Comparison of ENCODE assay signal across 24 mouse cellular contexts in the genomic region with DNA sequence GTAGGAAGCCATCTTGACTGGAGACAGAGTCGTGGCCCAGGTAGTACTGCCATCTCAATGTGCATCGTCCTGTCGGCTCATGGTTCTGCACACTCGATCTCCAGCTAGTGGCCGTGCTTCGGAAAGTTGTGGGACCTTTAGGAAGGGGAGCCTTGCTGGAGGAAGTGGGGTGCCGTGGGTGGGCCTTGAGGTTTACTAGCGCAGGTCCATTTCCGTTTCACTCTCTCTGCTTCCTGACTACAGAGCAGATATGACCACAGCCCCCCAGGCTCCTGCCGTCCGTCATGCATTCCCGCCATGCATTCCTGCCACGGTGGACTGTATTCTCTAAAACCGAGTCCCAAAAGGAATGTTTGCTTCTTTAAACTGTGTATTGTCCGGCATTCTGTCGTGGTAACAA. TPM values are rescaled to one million over a fixed set of nuclear protein-coding genes. Genes with fewer than 3 reads are reported as not detected.
DNase-seq lines count a peak whose midpoint lies in the region; ATAC-seq lines count a peak whose summit lies in the region.
"Had no signal": no experiment of that assay in that cellular context is flagged by ENCODE, and none has a peak within 500 bp of the region (broad histone marks: within the 10 kb centered on the region; RNA-seq: fewer than 3 reads in every experiment).

No protein-coding gene starts in this region.

- no peak overlapping the region for H3K4me2 ChIP-seq in hindbrain, embryonic 16.5 days (ENCODE audit: low read length)
- H3K4me2 ChIP-seq: embryonic facial prominence, embryonic 15.5 days; heart, embryonic 13.5 days; hindbrain, embryonic 14.5 days; neural tube, embryonic 15.5 days; stomach, embryonic 15.5 days had no signal

- H3K9ac ChIP-seq in hindbrain, embryonic 16.5 days (ENCODE audit: low read depth, low read length), result no peak overlapping the region
- H3K9ac ChIP-seq: embryonic facial prominence, embryonic 15.5 days; hindbrain, embryonic 14.5 days; neural tube, embryonic 15.5 days; stomach, embryonic 15.5 days had no signal

- H3K36me3 ChIP-seq in megakaryocyte, embryonic 14.5 days (replicated peaks; ENCODE audit: low read length), result peaks cover 8% of the 10 kb centered on the region
- no peaks in the 10 kb centered on the region for H3K36me3 ChIP-seq in hindbrain, embryonic 16.5 days (ENCODE audit: control insufficient read depth, insufficient read depth, low read length)
- H3K36me3 ChIP-seq: embryonic facial prominence, embryonic 15.5 days; G1E; heart, embryonic 13.5 days; limb, embryonic 10.5 days; midbrain, embryonic 10.5 days; neural tube, embryonic 15.5 days; stomach, embryonic 15.5 days had no signal

- DNase-seq in ovary, postnatal 14 days (ENCODE audit: low spot score), result no peak
- DNase-seq: adrenal gland, adult 8-10 months; cerebellum, adult 9-10 months; heart, postnatal 14 days; kidney, adult 8-10 months; kidney, postnatal 14 days; lung, adult 2 months had no signal

- H3K4me1 ChIP-seq in megakaryocyte, embryonic 14.5 days, result peaks cover 63% of the 10 kb centered on the region
- no peaks in the 10 kb centered on the region for H3K4me1 ChIP-seq in hindbrain, embryonic 16.5 days (ENCODE audit: control insufficient read depth, insufficient read depth, low read depth, low read length)
- H3K4me1 ChIP-seq: midbrain, embryonic 10.5 days; neural tube, embryonic 15.5 days had no signal

- peaks cover 18% of the 10 kb centered on the region for H3K9me3 ChIP-seq in megakaryocyte, embryonic 14.5 days
- H3K9me3 ChIP-seq in hindbrain, embryonic 16.5 days (ENCODE audit: control insufficient read depth, low read length), result no peaks in the 10 kb centered on the region
- H3K9me3 ChIP-seq: embryonic facial prominence, embryonic 15.5 days; limb, embryonic 10.5 days; midbrain, embryonic 10.5 days; neural tube, embryonic 15.5 days; stomach, embryonic 15.5 days had no signal

- peaks cover 9% of the 10 kb centered on the region for H3K27me3 ChIP-seq in megakaryocyte, embryonic 14.5 days (replicated peaks)
- no peaks in the 10 kb centered on the region for H3K27me3 ChIP-seq in hindbrain, embryonic 16.5 days (replicated peaks; ENCODE audit: control insufficient read depth, insufficient read depth, low read length)
- H3K27me3 ChIP-seq: embryonic facial prominence, embryonic 15.5 days; heart, embryonic 13.5 days; neural tube, embryonic 15.5 days; Patski; stomach, embryonic 15.5 days had no signal

- H3K4me3 ChIP-seq in megakaryocyte, embryonic 14.5 days (replicated peaks), result peak overlapping the region; percentile 86
- H3K4me3 ChIP-seq in hindbrain, embryonic 16.5 days (ENCODE audit: low read length), result no peak overlapping the region
- H3K4me3 ChIP-seq: embryonic facial prominence, embryonic 15.5 days; heart, embryonic 13.5 days; limb, embryonic 10.5 days; midbrain, embryonic 10.5 days; neural tube, embryonic 15.5 days; stomach, embryonic 15.5 days had no signal

- WGBS in hindbrain, embryonic 16.5 days, result 84% methylated on average over 16 of the region's 16 CpGs

- no peak for ATAC-seq in megakaryocyte, adult 5-6 weeks (ENCODE audit: poor library complexity, severe bottlenecking)
- peak; percentile 86 for ATAC-seq in common myeloid progenitor, adult 5-6 weeks (replicated peaks; ENCODE audit: low read depth, poor library complexity, severe bottlenecking)
- 0 out of 2 replicates have a peak, but pooled peaks have one; percentile 26 for ATAC-seq in megakaryocyte-erythroid progenitor cell, adult 5-6 weeks (replicated peaks; ENCODE audit: low FRiP score, low TSS enrichment, poor library complexity, severe bottlenecking)
- no peak for ATAC-seq in frontal cortex, adult (ENCODE audit: low TSS enrichment)
- no peak for ATAC-seq in hindbrain, embryonic 16.5 days
- ATAC-seq: forebrain, embryonic 14.5 days; midbrain, embryonic 16.5 days; Patski had no signal

- H3K27ac ChIP-seq in hindbrain, embryonic 16.5 days (ENCODE audit: low read depth, low read length), result no peak overlapping the region
- H3K27ac ChIP-seq: embryonic facial prominence, embryonic 15.5 days; heart, embryonic 13.5 days; hindbrain, embryonic 14.5 days; midbrain, embryonic 10.5 days; neural tube, embryonic 15.5 days; stomach, embryonic 15.5 days had no signal

RNA-seq across cellular contexts. Expression of gene Nfil3, which starts 8.1 kb away (rescaled TPM):
- 15.6 and 17.5 TPM in 2 replicates for polyA plus RNA-seq in megakaryocyte, embryonic 14.5 days (2012; ENCODE audit: insufficient read depth, low replicate concordance)
- 43.2 and 59.6 TPM in 2 replicates for total RNA-seq in megakaryocyte, adult 5-6 weeks (2015)
- 43.6 and 53.0 TPM in 2 replicates for total RNA-seq in megakaryocyte, adult 5-6 weeks (2017)
- 6.5 and 7.1 TPM in 2 replicates for total RNA-seq in common myeloid progenitor, adult 5-6 weeks (2017)
- 0.64 TPM in 1 of 2 replicates, not detected in the other for total RNA-seq in megakaryocyte-erythroid progenitor cell, adult 5-6 weeks (2014; fragmentation: Nextera tagmentation)
- total RNA-seq in megakaryocyte-erythroid progenitor cell, adult 5-6 weeks (2017), result 0.85 and 0.88 TPM in 2 replicates
- 44.8 and 46.0 TPM in 2 replicates for polyA plus RNA-seq in hindbrain, embryonic 16.5 days (2015; fragmentation: Nextera tagmentation; extraction: Ambion mirVana)

RNA-seq across cellular contexts. Expression of gene Auh, which starts 59.5 kb away (rescaled TPM):
- polyA plus RNA-seq in megakaryocyte, embryonic 14.5 days (2012; ENCODE audit: insufficient read depth, low replicate concordance), result 3.4 and 30.9 TPM in 2 replicates
- total RNA-seq in megakaryocyte, adult 5-6 weeks (2015), result 31.5 and 41.4 TPM in 2 replicates
- 35.1 and 35.9 TPM in 2 replicates for total RNA-seq in megakaryocyte, adult 5-6 weeks (2017)
- total RNA-seq in common myeloid progenitor, adult 5-6 weeks (2017), result 35.9 and 38.2 TPM in 2 replicates
- total RNA-seq in megakaryocyte-erythroid progenitor cell, adult 5-6 weeks (2014; fragmentation: Nextera tagmentation), result 28.8 and 40.9 TPM in 2 replicates
- 22.5 and 24.9 TPM in 2 replicates for total RNA-seq in megakaryocyte-erythroid progenitor cell, adult 5-6 weeks (2017)
- polyA plus RNA-seq in hindbrain, embryonic 16.5 days (2015; fragmentation: Nextera tagmentation; extraction: Ambion mirVana), result 66.5 and 75.0 TPM in 2 replicates

Comparison
In these comparisons a context has a peak if more than half of its experiments do, and no peak if none do; other contexts are left out.
1. ATAC-seq: peak in common myeloid progenitor, adult 5-6 weeks (single experiment) and megakaryocyte-erythroid progenitor cell, adult 5-6 weeks (single experiment); none in megakaryocyte, adult 5-6 weeks (single experiment), frontal cortex, adult (single experiment) and hindbrain, embryonic 16.5 days (single experiment).